Mouse (Mus musculus) embryonic facial prominence, embryonic 12.5 days (tissue): ENCODE results near the gene Ctf1. TPM values are rescaled to one million over a fixed set of nuclear protein-coding genes. Genes with fewer than 3 reads are reported as not detected.
"Not testable (repeated sequence)": the region's sequence is repeated elsewhere in the genome, so short reads cannot be mapped to it uniquely, and the experiment has no call there.

Source experiments
- ATAC-seq: fragments of 200-750 bp; cut with Nextera tagmentation; 2 replicates; pipeline ENCODE4 v1.8.0; 2017; ENCODE audit not compliant: insufficient number of reproducible peaks, insufficient read depth, low FRiP score, low TSS enrichment
- H3K27ac ChIP-seq: fragments of 300-500 bp; sonication (generic); 2 replicates; pipeline ENCODE4 v1.5.1; 2016; ENCODE audit warnings: mild to moderate bottlenecking
- H3K27me3 ChIP-seq: fragments of 300-500 bp; sonication (generic); 2 replicates; pipeline ENCODE4 v1.6.1; 2016; ENCODE audit warnings: mild to moderate bottlenecking, moderate library complexity
- H3K36me3 ChIP-seq: fragments of 300-500 bp; sonication (generic); 2 replicates; pipeline ENCODE4 v1.6.1; 2016; ENCODE audit warnings: mild to moderate bottlenecking
- H3K4me1 ChIP-seq: fragments of 300-500 bp; sonication (generic); 2 replicates; pipeline ENCODE4 v1.6.1; 2016
- H3K4me2 ChIP-seq: fragments of 300-500 bp; sonication (generic); replicated peaks from 2 replicates; pipeline ENCODE4 v1.6.1; 2016; ENCODE audit warnings: mild to moderate bottlenecking, moderate library complexity
- H3K4me3 ChIP-seq: fragments of 300-500 bp; sonication (generic); 2 replicates; pipeline ENCODE4 v1.5.1; 2016; ENCODE audit warnings: mild to moderate bottlenecking
- H3K9ac ChIP-seq: fragments of 300-500 bp; sonication (generic); 2 replicates; pipeline ENCODE4 v1.6.1; 2016; ENCODE audit warnings: mild to moderate bottlenecking, moderate library complexity
- H3K9me3 ChIP-seq: fragments of 300-500 bp; sonication (generic); 2 replicates; pipeline ENCODE4 v1.6.1; 2016; ENCODE audit warnings: mild to moderate bottlenecking, moderate library complexity
- WGBS: fragments of 180-500 bp; shearing (Covaris S2); methylation state at CpG from one replicate; pipeline ENCODE4 v1.1.7; 2016; 5-methylcytosine and 5-hydroxymethylcytosine counted together
- polyA plus RNA-seq: library from polyadenylated mRNA; unstranded; fragments of >200 nt; fragmentation: Nextera tagmentation; extraction: Ambion mirVana; gene quantifications from 2 replicates; pipeline ENCODE4 v1.2.1, GENCODE M21; 2016

The Ctf1 gene
- polyA plus RNA-seq, 1 experiment from 2014 or later, result 27.7 TPM

DNA sequence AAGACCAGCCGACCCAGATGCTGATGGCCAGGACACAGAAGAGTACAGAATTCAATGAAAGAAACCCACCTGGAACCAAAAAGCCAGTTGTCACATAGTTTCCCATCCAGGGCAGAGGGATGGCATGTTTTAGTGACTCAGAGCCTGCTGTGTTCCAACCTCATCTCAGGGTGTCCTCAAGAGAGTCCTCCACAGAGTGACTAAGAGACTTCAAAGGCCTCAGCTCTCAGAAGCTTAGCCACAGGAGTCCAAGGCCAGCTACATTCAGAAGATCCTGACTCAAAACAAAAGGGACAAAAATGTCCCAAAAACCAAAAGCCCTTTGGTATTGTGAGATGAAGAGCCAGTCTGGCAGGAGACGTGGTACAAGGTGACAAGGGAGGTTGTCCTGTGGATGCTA, 33.7 kb upstream of the Ctf1 start:
- no peaks in the 10 kb centered on the region for H3K4me1 ChIP-seq
- H3K27me3 ChIP-seq, result no peaks in the 10 kb centered on the region
- H3K36me3 ChIP-seq, result peaks cover 9% of the 10 kb centered on the region; the same call in 1 of the 2 replicates
- 60% methylated on average over 2 of the region's 2 CpGs for WGBS
- no peak overlapping the region for H3K4me2 ChIP-seq
- no peaks in the 10 kb centered on the region for H3K9me3 ChIP-seq
- H3K27ac ChIP-seq, result no peak overlapping the region
- H3K9ac ChIP-seq, result no peak overlapping the region
- no peak for ATAC-seq
- no peak overlapping the region for H3K4me3 ChIP-seq

DNA sequence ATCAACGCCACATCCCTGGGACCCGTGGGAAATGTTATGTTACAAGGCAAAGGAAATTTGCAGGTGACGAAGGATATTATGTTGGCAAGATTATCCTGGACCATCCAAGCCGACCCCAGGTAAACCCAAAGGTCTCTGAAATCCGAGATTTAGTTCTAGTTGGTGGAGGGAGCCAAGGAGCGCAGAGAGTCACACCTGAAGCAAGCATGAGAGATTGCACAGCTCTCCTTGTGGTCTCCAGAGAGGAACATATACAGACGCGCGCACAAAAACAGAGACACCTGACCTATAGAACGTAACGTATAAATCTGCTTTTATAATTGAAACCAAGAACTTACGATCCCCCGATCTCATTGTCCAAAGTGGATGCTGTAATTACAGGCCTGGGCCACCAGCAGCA, 32.0 kb upstream of the Ctf1 start:
- no peak overlapping the region for H3K4me3 ChIP-seq
- H3K9ac ChIP-seq, result no peak overlapping the region
- H3K27ac ChIP-seq, result no peak overlapping the region
- H3K9me3 ChIP-seq, result no peaks in the 10 kb centered on the region
- H3K4me1 ChIP-seq, result peaks cover 4% of the 10 kb centered on the region; the same call in 1 of the 2 replicates
- H3K27me3 ChIP-seq, result no peaks in the 10 kb centered on the region
- 84% methylated on average over 13 of the region's 13 CpGs for WGBS
- peaks cover 15% of the 10 kb centered on the region; the same call in 1 of the 2 replicates for H3K36me3 ChIP-seq
- H3K4me2 ChIP-seq, result no peak overlapping the region
- ATAC-seq, result no peak

DNA sequence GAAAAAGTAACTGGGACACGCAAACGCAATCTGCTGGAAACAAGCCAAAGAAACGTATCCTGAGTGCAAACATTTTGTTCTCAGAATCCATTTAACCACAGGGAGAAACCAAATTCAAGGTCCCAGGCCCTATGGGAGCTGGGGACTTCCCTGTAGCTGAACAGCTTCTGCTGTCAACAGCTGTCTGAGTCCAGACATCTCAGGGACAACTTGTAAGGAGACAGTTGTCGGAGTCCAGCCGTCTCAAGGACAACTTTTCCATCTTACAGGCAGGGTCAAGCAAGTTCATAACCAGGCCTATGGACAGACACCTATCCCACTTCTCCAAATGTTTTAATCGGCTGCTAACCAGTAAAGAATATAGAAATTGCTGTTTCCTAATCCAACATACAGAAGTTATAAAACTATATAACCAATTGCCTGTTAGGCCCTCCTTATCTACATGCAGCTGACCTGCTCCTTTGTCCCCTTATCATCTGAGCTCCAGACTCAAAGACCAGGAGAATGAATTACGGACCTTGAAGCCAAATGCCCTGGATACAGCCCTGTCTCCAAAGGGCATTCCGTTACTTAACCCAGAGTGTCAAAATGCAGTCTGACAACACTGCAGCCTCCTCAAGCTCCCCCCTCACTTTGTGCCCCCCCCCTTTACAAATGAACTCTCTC, 30.5 kb upstream of the Ctf1 start:
- Histone ChIP-seq H3K9me3 (no peaks in the 10 kb centered on the region), H3K4me3 (no peak overlapping the region), H3K36me3 (peaks cover 11% of the 10 kb centered on the region; the same call in 1 of the 2 replicates), H3K4me2 (no peak overlapping the region), H3K27ac (no peak overlapping the region), H3K4me1 (peaks cover 5% of the 10 kb centered on the region), H3K9ac (no peak overlapping the region), H3K27me3 (no peaks in the 10 kb centered on the region)
- WGBS, result 87% methylated on average over 8 of the region's 8 CpGs
- no peak for ATAC-seq

DNA sequence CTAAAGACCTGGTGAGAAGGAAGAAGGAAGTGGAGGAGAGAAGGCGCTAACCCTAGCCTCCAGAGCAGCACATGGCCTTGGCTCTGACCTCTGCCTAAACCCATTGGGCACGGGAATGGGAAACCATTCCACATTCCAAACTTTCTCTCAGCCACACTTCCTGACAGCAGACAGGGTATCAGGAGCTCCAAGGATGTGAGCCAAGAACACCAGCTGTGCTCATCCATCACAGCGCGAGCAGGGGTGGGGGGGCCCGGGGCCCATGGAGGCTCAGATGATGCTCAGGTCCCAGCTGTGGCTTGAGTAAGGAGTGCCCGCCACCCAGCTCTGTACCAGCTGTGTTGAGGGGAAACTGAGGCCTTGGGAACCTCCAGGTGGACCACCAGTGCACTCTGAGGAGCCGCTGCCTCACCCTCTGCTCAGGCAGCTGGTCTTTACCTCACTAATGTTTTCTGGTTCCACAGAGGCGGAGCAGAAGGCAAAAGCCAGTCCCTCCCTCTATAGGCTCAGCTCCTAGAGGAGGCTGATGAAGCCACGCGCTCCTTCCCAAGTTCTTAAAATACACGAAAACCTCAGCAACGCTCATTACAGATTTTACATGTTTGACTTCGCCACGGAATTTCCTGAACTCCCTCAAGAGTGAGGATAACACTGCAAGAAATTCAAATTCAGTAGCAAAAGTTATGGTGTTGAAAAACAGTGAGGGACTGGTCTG, 27.1 kb upstream of the Ctf1 start:
- H3K4me3 ChIP-seq, result no peak overlapping the region
- no peak overlapping the region for H3K9ac ChIP-seq
- peaks cover 8% of the 10 kb centered on the region for H3K4me1 ChIP-seq
- 0 out of 2 replicates have a peak, but pooled peaks cover 7% of the 10 kb centered on the region for H3K36me3 ChIP-seq
- WGBS, result 77% methylated on average over 14 of the region's 14 CpGs
- no peak overlapping the region for H3K27ac ChIP-seq
- no peak; the same call in 1 of the 2 replicates for ATAC-seq
- no peaks in the 10 kb centered on the region for H3K9me3 ChIP-seq
- no peaks in the 10 kb centered on the region for H3K27me3 ChIP-seq
- H3K4me2 ChIP-seq, result no peak overlapping the region

DNA sequence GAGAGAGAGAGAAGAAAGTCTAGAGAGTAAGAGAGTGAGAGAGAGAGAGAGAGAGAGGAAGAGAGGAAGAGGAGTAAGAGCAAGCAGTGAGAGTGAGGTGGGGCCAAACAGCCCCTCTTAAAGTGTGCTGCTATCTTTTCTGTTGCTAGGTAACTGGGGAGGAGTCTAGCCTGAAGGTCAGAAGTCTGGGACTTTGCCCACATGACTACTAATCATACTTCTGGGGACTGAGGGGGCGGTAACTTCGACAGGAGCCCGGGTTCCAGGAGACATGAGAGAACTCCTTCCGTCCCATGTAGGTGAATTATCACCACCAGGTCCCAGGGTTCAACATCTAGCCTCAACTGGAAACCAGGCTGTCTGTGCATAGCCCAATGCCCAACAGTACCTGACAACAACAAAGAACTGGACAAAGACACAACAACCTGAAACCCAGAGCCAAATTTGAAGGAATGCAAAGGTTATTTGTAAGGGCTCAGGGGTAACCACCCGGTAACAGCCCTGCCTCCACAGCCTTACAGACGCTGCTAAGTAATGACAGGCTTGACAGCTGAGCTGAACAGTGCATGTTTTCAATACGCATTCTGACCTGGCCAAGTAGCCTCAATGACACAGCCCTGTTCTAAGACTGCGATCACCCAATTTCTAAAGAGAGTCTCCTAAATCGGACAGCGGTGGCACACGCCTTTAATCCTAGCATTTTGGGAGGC, 25.6 kb upstream of the Ctf1 start:
- H3K9ac ChIP-seq, result no peak overlapping the region
- ATAC-seq, result no peak
- 0 out of 2 replicates have a peak, but pooled peaks cover 7% of the 10 kb centered on the region for H3K36me3 ChIP-seq
- no peak overlapping the region for H3K4me3 ChIP-seq
- H3K27me3 ChIP-seq, result no peaks in the 10 kb centered on the region
- no peak overlapping the region for H3K27ac ChIP-seq
- no peak overlapping the region for H3K4me2 ChIP-seq
- H3K4me1 ChIP-seq, result peaks cover 18% of the 10 kb centered on the region
- WGBS, result 65% methylated on average over 11 of the region's 11 CpGs
- H3K9me3 ChIP-seq, result no peaks in the 10 kb centered on the region

DNA sequence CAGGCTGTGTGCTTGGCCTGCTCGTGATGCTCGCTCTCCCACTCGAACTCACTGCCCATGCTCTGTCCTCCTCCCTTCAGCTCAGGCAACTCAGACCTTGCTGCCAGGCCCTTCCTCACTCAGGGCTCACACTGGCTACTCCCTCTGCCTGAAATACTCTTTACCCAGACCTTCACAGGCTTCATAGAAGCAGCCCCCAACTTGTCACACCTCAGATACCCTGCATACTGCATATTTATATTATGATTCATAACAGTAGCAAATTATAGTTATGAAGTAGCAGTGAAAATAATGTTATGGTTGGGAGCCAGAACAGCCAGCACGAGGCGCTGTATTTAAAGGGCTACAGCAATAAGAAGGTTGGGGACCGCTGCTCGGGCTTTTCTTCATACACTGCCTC, 23.6 kb upstream of the Ctf1 start:
- Histone ChIP-seq H3K4me2 (no peak overlapping the region), H3K27me3 (no peaks in the 10 kb centered on the region), H3K9me3 (no peaks in the 10 kb centered on the region), H3K36me3 (0 out of 2 replicates have a peak, but pooled peaks cover 11% of the 10 kb centered on the region), H3K9ac (no peak overlapping the region), H3K4me1 (peaks cover 18% of the 10 kb centered on the region), H3K27ac (no peak overlapping the region), H3K4me3 (no peak overlapping the region)
- 92% methylated on average over 7 of the region's 7 CpGs for WGBS
- ATAC-seq, result no peak

DNA sequence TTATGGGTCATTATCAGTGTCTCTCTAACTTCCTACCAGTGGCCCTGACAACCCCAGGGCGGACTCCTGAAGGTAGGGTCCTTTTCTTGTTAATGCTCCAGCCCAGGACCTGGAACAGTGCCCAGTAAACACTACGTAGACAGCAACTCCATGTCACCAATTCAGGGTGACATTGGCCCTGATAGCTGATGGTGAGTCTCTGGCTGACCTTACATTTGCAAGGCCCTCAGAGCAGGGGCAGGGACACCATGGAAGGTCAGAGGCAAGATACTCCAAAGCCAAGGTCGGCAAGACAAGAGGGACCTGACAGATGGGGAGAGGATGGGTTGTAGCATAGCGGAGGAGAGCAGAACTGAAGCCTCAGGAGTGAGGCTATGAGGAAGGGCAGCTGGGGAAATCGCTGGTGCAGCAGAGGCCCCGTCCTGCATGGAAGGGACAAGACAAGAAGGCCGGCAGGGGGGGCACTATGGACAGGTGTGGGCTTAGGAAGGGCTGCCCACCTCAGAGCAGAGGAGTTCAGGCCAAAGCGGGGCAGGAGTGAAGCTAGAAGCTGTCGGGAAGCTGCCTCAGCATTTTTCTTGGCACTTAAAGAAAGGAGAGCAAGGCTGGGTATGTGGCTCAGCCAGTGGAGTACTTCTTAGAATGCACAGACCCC, 22.8 kb upstream of the Ctf1 start:
- no peak for ATAC-seq
- Histone ChIP-seq H3K27me3 (no peaks in the 10 kb centered on the region), H3K9me3 (no peaks in the 10 kb centered on the region), H3K36me3 (peaks cover 13% of the 10 kb centered on the region; the same call in 1 of the 2 replicates), H3K4me1 (peaks cover 18% of the 10 kb centered on the region), H3K9ac (no peak overlapping the region), H3K4me2 (no peak overlapping the region), H3K4me3 (no peak overlapping the region), H3K27ac (no peak overlapping the region)
- WGBS, result 72% methylated on average over 9 of the region's 9 CpGs

DNA sequence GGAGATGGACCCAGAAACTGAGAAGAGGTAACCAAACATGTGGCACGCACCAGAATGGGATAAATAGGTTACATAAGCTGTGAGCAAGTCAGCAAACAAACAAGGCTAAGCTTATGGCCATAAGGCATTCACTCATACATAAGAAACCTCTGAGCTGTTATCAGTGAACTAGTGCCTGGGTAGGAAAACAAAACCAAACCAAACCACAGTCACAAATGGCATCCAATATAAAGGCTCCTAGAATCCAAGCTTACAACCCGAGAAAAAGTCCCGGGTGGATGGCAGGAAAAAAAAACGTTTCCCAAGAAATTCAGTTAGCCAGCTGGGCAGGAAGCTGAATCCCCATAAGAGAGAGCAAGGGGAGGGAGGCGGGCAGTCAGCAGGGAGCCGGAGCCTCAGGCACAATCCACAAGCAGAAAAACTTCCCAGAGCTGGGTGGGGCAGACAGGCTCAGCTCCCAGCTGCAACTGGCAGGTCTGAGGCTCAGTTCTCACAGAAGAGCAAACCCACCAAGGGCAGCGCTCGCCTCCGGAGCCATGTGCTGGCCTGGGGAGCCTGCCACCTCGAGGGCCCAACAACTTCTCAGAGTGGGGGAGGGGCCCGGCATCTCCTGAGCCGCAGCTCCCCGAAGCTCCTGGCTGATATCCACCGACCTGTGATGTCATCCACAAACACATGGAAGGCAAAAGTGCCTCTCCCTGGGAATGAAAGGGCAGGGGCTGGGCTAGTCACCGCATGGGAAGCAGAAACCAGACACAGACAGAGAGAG, 21.1 kb upstream of the Ctf1 start:
- ATAC-seq, result peak; percentile 79
- peaks cover 13% of the 10 kb centered on the region for H3K4me1 ChIP-seq
- H3K27me3 ChIP-seq, result no peaks in the 10 kb centered on the region
- 4% methylated on average over 15 of the region's 15 CpGs for WGBS
- peak overlapping the region; percentile 39 for H3K9ac ChIP-seq
- H3K4me2 ChIP-seq, result peak overlapping the region; percentile 49
- H3K9me3 ChIP-seq, result no peaks in the 10 kb centered on the region
- H3K36me3 ChIP-seq, result peaks cover 12% of the 10 kb centered on the region
- peak overlapping the region; percentile 19; the same call in 1 of the 2 replicates for H3K4me3 ChIP-seq
- peak overlapping the region; percentile 86 for H3K27ac ChIP-seq

DNA sequence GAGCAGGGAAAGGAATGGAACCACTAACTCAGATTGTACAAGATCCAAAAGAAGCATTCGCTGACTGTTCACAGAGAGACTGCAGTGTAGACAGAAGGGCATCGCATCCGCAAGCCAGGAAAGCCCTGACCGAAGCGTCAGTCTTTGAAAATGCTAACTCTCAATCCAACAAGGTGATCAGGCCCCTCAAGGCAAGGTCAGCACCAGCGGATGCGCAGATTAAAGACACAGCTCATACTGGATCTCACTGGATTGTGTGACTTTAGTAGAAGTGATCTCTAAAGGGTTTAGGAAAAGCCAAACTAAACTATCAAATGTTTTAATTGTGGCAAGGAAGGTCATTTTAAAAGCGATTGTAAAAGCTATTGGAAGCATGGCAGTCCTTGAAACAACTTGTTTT, 19.2 kb upstream of the Ctf1 start:
- 92% methylated on average over 8 of the region's 8 CpGs for WGBS
- ATAC-seq, result no peak
- H3K36me3 ChIP-seq, result peaks cover 12% of the 10 kb centered on the region
- H3K4me1 ChIP-seq, result peaks cover 10% of the 10 kb centered on the region
- H3K4me2 ChIP-seq, result no peak overlapping the region
- H3K9me3 ChIP-seq, result no peaks in the 10 kb centered on the region
- no peaks in the 10 kb centered on the region for H3K27me3 ChIP-seq
- H3K4me3 ChIP-seq, result no peak overlapping the region
- H3K27ac ChIP-seq, result no peak overlapping the region
- H3K9ac ChIP-seq, result no peak overlapping the region

DNA sequence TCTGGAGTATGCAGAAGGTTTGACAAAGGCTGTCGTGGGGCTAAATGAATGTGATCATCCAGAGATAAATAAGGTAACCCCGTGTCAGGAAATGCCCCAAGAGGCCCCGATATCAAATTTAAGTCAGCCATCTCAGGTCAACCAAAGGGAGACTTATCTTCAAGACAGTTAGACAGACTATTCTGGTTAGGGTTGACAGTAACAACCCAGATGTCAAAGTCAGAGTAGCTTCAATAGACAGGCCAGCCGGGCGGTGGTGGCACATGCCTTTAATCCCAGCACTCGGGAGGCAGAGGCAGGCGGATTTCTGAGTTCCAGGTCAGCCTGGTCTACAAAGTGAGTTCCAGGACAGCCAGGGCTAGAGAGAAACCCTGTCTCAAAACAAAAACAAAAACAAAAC, 18.8 kb upstream of the Ctf1 start:
- WGBS, result 86% methylated on average over 7 of the region's 7 CpGs
- not testable (repeated sequence) for H3K27me3 ChIP-seq, H3K4me2 ChIP-seq, H3K9me3 ChIP-seq, ATAC-seq, H3K9ac ChIP-seq, H3K27ac ChIP-seq, H3K4me3 ChIP-seq
- H3K36me3 ChIP-seq, result peaks cover 12% of the 10 kb centered on the region
- peaks cover 10% of the 10 kb centered on the region for H3K4me1 ChIP-seq

DNA sequence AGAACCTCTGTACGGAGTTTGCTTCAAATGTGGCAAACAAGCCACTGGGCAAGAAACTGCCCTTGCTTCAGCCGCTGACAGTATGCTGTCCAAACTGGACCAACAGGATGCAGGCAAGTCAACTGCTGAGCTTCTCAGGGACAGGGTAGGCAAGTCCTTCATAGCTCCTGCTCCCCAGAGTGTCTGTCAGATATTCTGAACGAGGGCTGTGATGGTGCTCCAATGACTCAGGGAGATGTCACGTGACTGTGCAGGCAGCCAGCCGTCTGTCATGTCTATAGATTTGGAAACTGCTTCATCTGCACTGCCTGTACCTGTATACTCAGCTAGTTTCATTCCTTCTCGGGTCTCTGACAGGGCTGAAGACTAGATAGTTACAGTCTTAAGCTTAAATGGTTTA, 13.6 kb upstream of the Ctf1 start:
- no peak for ATAC-seq
- no peaks in the 10 kb centered on the region for H3K27me3 ChIP-seq
- H3K4me2 ChIP-seq, result no peak overlapping the region
- H3K9me3 ChIP-seq, result no peaks in the 10 kb centered on the region
- no peak overlapping the region for H3K27ac ChIP-seq
- H3K4me1 ChIP-seq, result no peaks in the 10 kb centered on the region
- H3K9ac ChIP-seq, result no peak overlapping the region
- peaks cover 48% of the 10 kb centered on the region for H3K36me3 ChIP-seq
- H3K4me3 ChIP-seq, result no peak overlapping the region
- 84% methylated on average over 6 of the region's 6 CpGs for WGBS
